19 mouse cellular contexts compared by ENCODE assay signal in genomic region chr14:122066243-122066642, GRCm38 (mm10). TPM values are rescaled to one million over a fixed set of nuclear protein-coding genes. Genes with fewer than 3 reads are reported as not detected.
A peak's percentile ranks its signal among the peaks of the same experiment; 100 is the strongest.
DNase-seq lines count a peak whose midpoint lies in the region; ATAC-seq and TF ChIP-seq lines count a peak whose summit lies in the region.
"Had no signal": no experiment of that assay in that cellular context is flagged by ENCODE, and none has a peak within 500 bp of the region (broad histone marks: within the 10 kb centered on the region; RNA-seq: fewer than 3 reads in every experiment).

No protein-coding gene starts in this region.

- no peaks in the 10 kb centered on the region for H3K36me3 ChIP-seq in hindbrain, postnatal 0 days (ENCODE audit: insufficient read depth, low read length)
- no peaks in the 10 kb centered on the region for H3K36me3 ChIP-seq in heart, embryonic 12.5 days
- no peaks in the 10 kb centered on the region for H3K36me3 ChIP-seq in stomach, postnatal 0 days (ENCODE audit: control insufficient read depth, insufficient read depth, low read length)
- H3K36me3 ChIP-seq: limb, embryonic 13.5 days; lung, embryonic 15.5 days had no signal

- no peak for TF ChIP-seq EP300 in stomach, postnatal 0 days (optimal IDR thresholded peaks at IDR 0.05)

- WGBS in hindbrain, postnatal 0 days: 83% methylated on average over 4 of the region's 4 CpGs
- 61% methylated on average over 4 of the region's 4 CpGs for WGBS in heart, embryonic 12.5 days
- 58% methylated on average over 4 of the region's 4 CpGs for WGBS in stomach, postnatal 0 days

- H3K27ac ChIP-seq in hindbrain, postnatal 0 days: no peak overlapping the region
- no peak overlapping the region for H3K27ac ChIP-seq in heart, embryonic 12.5 days (ENCODE audit: poor library complexity, severe bottlenecking)
- H3K27ac ChIP-seq in stomach, postnatal 0 days (replicated peaks): no peak overlapping the region
- H3K27ac ChIP-seq: forebrain, embryonic 13.5 days; left cerebral cortex, adult 2 months; limb, embryonic 13.5 days; lung, embryonic 15.5 days had no signal

- H3K4me3 ChIP-seq in hindbrain, postnatal 0 days (ENCODE audit: low read length): no peak overlapping the region
- H3K4me3 ChIP-seq in heart, embryonic 12.5 days: no peak overlapping the region
- no peak overlapping the region for H3K4me3 ChIP-seq in stomach, postnatal 0 days (ENCODE audit: low read depth, low read length)
- H3K4me3 ChIP-seq: forebrain, embryonic 13.5 days; left cerebral cortex, adult 2 months; limb, embryonic 13.5 days; lung, embryonic 15.5 days had no signal

- no peak for TF ChIP-seq CTCF in hindbrain, postnatal 0 days (IDR thresholded peaks at IDR 0.05; ENCODE audit: low read depth)
- TF ChIP-seq CTCF in stomach, postnatal 0 days (IDR thresholded peaks at IDR 0.05; ENCODE audit: low read depth): no peak

- no peaks in the 10 kb centered on the region for H3K27me3 ChIP-seq in hindbrain, postnatal 0 days (ENCODE audit: insufficient read depth, low read length)
- H3K27me3 ChIP-seq in heart, embryonic 12.5 days (replicated peaks): peaks cover 75% of the 10 kb centered on the region
- H3K27me3 ChIP-seq in stomach, postnatal 0 days (ENCODE audit: control insufficient read depth, insufficient read depth, low read length): no peaks in the 10 kb centered on the region
- H3K27me3 ChIP-seq: forebrain, embryonic 13.5 days; lung, embryonic 15.5 days had no signal

- no peak for ATAC-seq in hindbrain, postnatal 0 days
- ATAC-seq in heart, embryonic 12.5 days (ENCODE audit: insufficient number of reproducible peaks, low FRiP score): no peak
- no peak for ATAC-seq in stomach, postnatal 0 days (ENCODE audit: low FRiP score, low TSS enrichment)
- ATAC-seq: forebrain, embryonic 13.5 days; intestine, embryonic 16.5 days had no signal

- H3K4me2 ChIP-seq in hindbrain, postnatal 0 days (ENCODE audit: low read depth, low read length): no peak overlapping the region
- H3K4me2 ChIP-seq in heart, embryonic 12.5 days: no peak overlapping the region
- H3K4me2 ChIP-seq in stomach, postnatal 0 days (replicated peaks; ENCODE audit: low read depth): no peak overlapping the region
- H3K4me2 ChIP-seq: forebrain, embryonic 13.5 days; limb, embryonic 13.5 days; lung, embryonic 15.5 days had no signal

- H3K4me1 ChIP-seq in hindbrain, postnatal 0 days (ENCODE audit: insufficient read depth, low read length): no peaks in the 10 kb centered on the region
- peaks cover 21% of the 10 kb centered on the region for H3K4me1 ChIP-seq in heart, embryonic 12.5 days (replicated peaks)
- no peaks in the 10 kb centered on the region for H3K4me1 ChIP-seq in stomach, postnatal 0 days (replicated peaks; ENCODE audit: control insufficient read depth, insufficient read depth)
- H3K4me1 ChIP-seq: forebrain, embryonic 13.5 days; limb, embryonic 13.5 days had no signal

- peak; percentile 80 for DNase-seq in CD4-positive, CD25-positive, alpha-beta regulatory T cell, adult 2 months (ENCODE audit: low read depth, low spot score)
- DNase-seq in T-cell, adult 2 months (ENCODE audit: low spot score): peak; percentile 82
- peak; percentile 48 for DNase-seq in lung, postnatal 36 days
- DNase-seq in thymus, postnatal 14 days: peak; percentile 80
- DNase-seq in hindbrain, postnatal 0 days (ENCODE audit: low spot score): no peak
- DNase-seq in stomach, postnatal 0 days (ENCODE audit: low spot score): no peak
- DNase-seq: heart, postnatal 4 days; kidney, postnatal 4 days; midbrain, embryonic 14.5 days; right cerebral cortex, postnatal 25 days had no signal

- no peak overlapping the region for H3K9ac ChIP-seq in hindbrain, postnatal 0 days (replicated peaks; ENCODE audit: low read length)
- no peak overlapping the region for H3K9ac ChIP-seq in heart, embryonic 12.5 days
- H3K9ac ChIP-seq in stomach, postnatal 0 days (ENCODE audit: low read length): no peak overlapping the region
- H3K9ac ChIP-seq: forebrain, embryonic 13.5 days; limb, embryonic 13.5 days; lung, embryonic 15.5 days had no signal

- no peaks in the 10 kb centered on the region for H3K9me3 ChIP-seq in hindbrain, postnatal 0 days (ENCODE audit: low read length)
- no peaks in the 10 kb centered on the region for H3K9me3 ChIP-seq in heart, embryonic 12.5 days (replicated peaks)
- H3K9me3 ChIP-seq in stomach, postnatal 0 days (ENCODE audit: control insufficient read depth, low read length): no peaks in the 10 kb centered on the region
- H3K9me3 ChIP-seq: forebrain, embryonic 13.5 days; limb, embryonic 13.5 days; lung, embryonic 15.5 days had no signal

RNA-seq across cellular contexts. Expression of gene Timm8a2, which starts 31.8 kb away (rescaled TPM):
- not detected in 2 replicates for total RNA-seq in hindbrain, postnatal 0 days (2014; rRNA removed)
- polyA plus RNA-seq in hindbrain, postnatal 0 days (2015; fragmentation: Nextera tagmentation; extraction: Ambion mirVana): not detected in 2 replicates
- polyA plus RNA-seq in heart, embryonic 12.5 days (2016; fragmentation: Nextera tagmentation; extraction: Ambion mirVana): not detected in 2 replicates
- polyA plus RNA-seq in stomach, postnatal 0 days (2015; fragmentation: Nextera tagmentation; extraction: Ambion mirVana): not detected in 2 replicates
- total RNA-seq: adrenal gland, postnatal 4 days; heart, postnatal 4 days; left cerebral cortex, adult 2 months had no signal
- polyA plus RNA-seq: embryonic facial prominence, embryonic 14.5 days; forebrain, embryonic 13.5 days; intestine, embryonic 16.5 days; limb, embryonic 13.5 days; lung, embryonic 15.5 days; midbrain, embryonic 14.5 days; stomach, embryonic 16.5 days had no signal

RNA-seq across cellular contexts. Expression of gene Tm9sf2, which starts 40.6 kb away (rescaled TPM):
- 81.0 and 85.0 TPM in 2 replicates for total RNA-seq in hindbrain, postnatal 0 days (2014; rRNA removed)
- 105 and 112 TPM in 2 replicates for polyA plus RNA-seq in hindbrain, postnatal 0 days (2015; fragmentation: Nextera tagmentation; extraction: Ambion mirVana)
- polyA plus RNA-seq in heart, embryonic 12.5 days (2016; fragmentation: Nextera tagmentation; extraction: Ambion mirVana): 144 and 147 TPM in 2 replicates
- polyA plus RNA-seq in stomach, postnatal 0 days (2015; fragmentation: Nextera tagmentation; extraction: Ambion mirVana): 145 and 151 TPM in 2 replicates

Comparison
In these comparisons a context has a peak if more than half of its experiments do, and no peak if none do; other contexts are left out.
1. DNase-seq: peak in CD4-positive, CD25-positive, alpha-beta regulatory T cell, adult 2 months (single experiment), T-cell, adult 2 months (single experiment), lung, postnatal 36 days (single experiment) and thymus, postnatal 14 days (single experiment); none in hindbrain, postnatal 0 days (single experiment) and stomach, postnatal 0 days (single experiment).